Mouse (Mus musculus) cerebellum, adult 8-10 months (tissue): Measurements from ENCODE around the gene Samd8.
A peak's percentile ranks its signal among the peaks of the same experiment; 100 is the strongest.

Experiments
- DNase-seq: peaks from one replicate; pipeline ENCODE4 v3.0.0; 2022

The Samd8 gene

GRCm38 (mm10) chr14:21838336-21839017 lies 88.1 kb downstream of the Samd8 start:
- no peak for DNase-seq

GRCm38 (mm10) chr14:21841819-21842592 lies 91.7 kb downstream of the Samd8 start:
- DNase-seq, result no peak

- DNase-seq, result no peak
Measured at GRCm38 (mm10) chr14:21843263-21843662, 92.9 kb downstream of the Samd8 start.

GRCm38 (mm10) chr14:21846827-21847380 lies 96.6 kb downstream of the Samd8 start:
- no peak for DNase-seq

GRCm38 (mm10) chr14:21847381-21848165 lies 97.2 kb downstream of the Samd8 start:
- DNase-seq, result peak; percentile 43
